Mouse (Mus musculus) hindbrain, embryonic 13.5 days (tissue): Measurements from ENCODE around the gene Ubiad1. TPM values are rescaled to one million over a fixed set of nuclear protein-coding genes. Genes with fewer than 3 reads are reported as not detected.

Source experiments
- ATAC-seq: fragments of 200-750 bp; cut with Nextera tagmentation; 2 replicates; pipeline ENCODE4 v1.8.0; 2017; ENCODE audit warnings: moderate TSS enrichment; ENCODE audit not compliant: low FRiP score
- H3K27ac ChIP-seq: fragments of 300-500 bp; sonication (generic); 2 replicates; pipeline ENCODE4 v1.5.1; 2015; ENCODE audit warnings: inconsistent platforms, mild to moderate bottlenecking, moderate library complexity
- H3K27me3 ChIP-seq: fragments of 300-500 bp; sonication (generic); 2 replicates; pipeline ENCODE4 v1.6.1; 2015; ENCODE audit warnings: mild to moderate bottlenecking, inconsistent platforms
- H3K36me3 ChIP-seq: fragments of 300-500 bp; sonication (generic); 2 replicates; pipeline ENCODE4 v1.6.1; 2015; ENCODE audit warnings: mild to moderate bottlenecking, inconsistent platforms
- H3K4me1 ChIP-seq: fragments of 300-500 bp; sonication (generic); replicated peaks from 2 replicates; pipeline ENCODE4 v1.6.1; 2015; ENCODE audit warnings: inconsistent platforms
- H3K4me2 ChIP-seq: fragments of 300-500 bp; sonication (generic); 2 replicates; pipeline ENCODE4 v1.6.1; 2015; ENCODE audit warnings: inconsistent platforms, mild to moderate bottlenecking, moderate library complexity
- H3K4me3 ChIP-seq: fragments of 300-500 bp; sonication (generic); 2 replicates; pipeline ENCODE4 v1.5.1; 2015; ENCODE audit warnings: mild to moderate bottlenecking, inconsistent platforms
- H3K9ac ChIP-seq: fragments of 300-500 bp; sonication (generic); 2 replicates; pipeline ENCODE4 v1.6.1; 2015; ENCODE audit warnings: mild to moderate bottlenecking, inconsistent platforms
- H3K9me3 ChIP-seq: fragments of 300-500 bp; sonication (generic); 2 replicates; pipeline ENCODE4 v1.6.1; 2016; ENCODE audit warnings: inconsistent platforms
- WGBS: fragments of 180-500 bp; shearing (Covaris S2); methylation state at CpG from one replicate; pipeline ENCODE4 v1.1.7; 2015; 5-methylcytosine and 5-hydroxymethylcytosine counted together
- polyA plus RNA-seq: library from polyadenylated mRNA; unstranded; fragments of >200 nt; fragmentation: Nextera tagmentation; extraction: Ambion mirVana; gene quantifications from 2 replicates; pipeline ENCODE4 v1.2.1, GENCODE M21; 2015

Gene Ubiad1
- polyA plus RNA-seq, 1 experiment from 2014 or later = 17.7 TPM

DNA sequence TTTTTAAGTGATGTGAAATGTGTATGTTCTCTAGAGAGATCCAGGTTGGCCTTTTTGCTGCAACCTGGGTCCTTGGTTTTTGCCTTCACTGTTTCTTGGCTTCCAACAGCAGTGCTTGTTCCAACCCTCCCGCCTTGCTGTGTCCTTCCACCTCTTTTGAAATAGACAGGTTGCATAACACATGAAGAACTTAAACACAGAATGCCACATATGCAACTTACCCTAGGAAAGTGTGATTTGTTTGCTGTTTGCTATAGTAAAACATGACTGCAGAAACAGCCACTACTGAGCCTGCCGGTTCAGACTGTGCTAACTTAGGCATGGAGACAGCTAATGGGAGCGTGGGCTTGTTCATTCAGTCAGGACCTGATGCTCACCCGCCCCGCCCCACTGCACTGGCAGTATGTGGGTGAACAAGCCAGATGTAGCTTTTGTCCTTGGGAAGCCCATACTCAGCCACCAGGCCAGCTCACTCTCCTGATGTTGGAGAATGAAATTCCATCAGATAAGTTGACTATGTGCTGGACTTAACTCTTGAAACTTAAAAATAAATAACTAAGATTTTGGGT is 22.0 kb upstream of the Ubiad1 start:
- Histone ChIP-seq H3K4me3 (no peak overlapping the region), H3K4me2 (no peak overlapping the region), H3K27me3 (no peaks in the 10 kb centered on the region), H3K9me3 (no peaks in the 10 kb centered on the region), H3K36me3 (peaks cover 99% of the 10 kb centered on the region), H3K9ac (no peak overlapping the region), H3K4me1 (no peaks in the 10 kb centered on the region), H3K27ac (no peak overlapping the region)
- WGBS = 89% methylated on average over 5 of the region's 5 CpGs
- no peak for ATAC-seq

- no peak overlapping the region for H3K27ac ChIP-seq
- H3K36me3 ChIP-seq = peaks cover 99% of the 10 kb centered on the region
- no peak for ATAC-seq
- peaks cover 8% of the 10 kb centered on the region; the same call in 1 of the 2 replicates for H3K4me1 ChIP-seq
- H3K9me3 ChIP-seq = no peaks in the 10 kb centered on the region
- no peak overlapping the region for H3K9ac ChIP-seq
- H3K4me2 ChIP-seq = no peak overlapping the region
- 92% methylated on average over 12 of the region's 12 CpGs for WGBS
- no peak overlapping the region for H3K4me3 ChIP-seq
- no peaks in the 10 kb centered on the region for H3K27me3 ChIP-seq
These were observed 20.3 kb upstream of the Ubiad1 start for GRCm38 (mm10) chr4:148464869-148465268.

DNA sequence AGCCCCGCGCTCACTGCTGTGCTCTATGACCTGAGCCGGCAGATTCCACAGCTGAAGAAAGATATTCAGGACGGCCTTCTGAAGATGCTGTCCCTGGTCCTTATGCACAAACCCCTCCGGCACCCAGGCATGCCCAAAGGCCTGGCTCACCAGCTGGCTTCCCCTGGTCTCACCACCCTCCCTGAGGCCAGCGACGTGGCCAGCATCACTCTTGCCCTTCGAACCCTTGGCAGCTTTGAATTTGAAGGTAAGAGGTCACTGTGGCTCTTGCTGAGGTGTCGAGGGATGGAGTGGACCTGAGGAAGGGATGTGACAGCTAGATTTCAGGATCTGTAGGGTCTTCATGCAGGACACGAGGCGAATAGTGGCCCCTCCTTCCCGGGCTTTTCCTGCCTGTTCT is 19.7 kb upstream of the Ubiad1 start:
- H3K9ac ChIP-seq = no peak overlapping the region
- H3K4me1 ChIP-seq = peaks cover 8% of the 10 kb centered on the region; the same call in 1 of the 2 replicates
- WGBS = 95% methylated on average over 12 of the region's 12 CpGs
- H3K9me3 ChIP-seq = no peaks in the 10 kb centered on the region
- H3K4me3 ChIP-seq = no peak overlapping the region
- H3K36me3 ChIP-seq = peaks cover 99% of the 10 kb centered on the region
- no peak for ATAC-seq
- no peaks in the 10 kb centered on the region for H3K27me3 ChIP-seq
- H3K27ac ChIP-seq = no peak overlapping the region
- H3K4me2 ChIP-seq = no peak overlapping the region

- H3K27ac ChIP-seq = no peak overlapping the region
- H3K4me3 ChIP-seq = no peak overlapping the region
- no peak overlapping the region for H3K9ac ChIP-seq
- no peaks in the 10 kb centered on the region for H3K27me3 ChIP-seq
- 72% methylated on average over 14 of the region's 14 CpGs for WGBS
- peaks cover 99% of the 10 kb centered on the region for H3K36me3 ChIP-seq
- ATAC-seq = no peak
- H3K9me3 ChIP-seq = no peaks in the 10 kb centered on the region
- no peak overlapping the region for H3K4me2 ChIP-seq
- peaks cover 8% of the 10 kb centered on the region; the same call in 1 of the 2 replicates for H3K4me1 ChIP-seq
These were observed 18.8 kb upstream of the Ubiad1 start for GRCm38 (mm10) chr4:148463208-148463960.

DNA sequence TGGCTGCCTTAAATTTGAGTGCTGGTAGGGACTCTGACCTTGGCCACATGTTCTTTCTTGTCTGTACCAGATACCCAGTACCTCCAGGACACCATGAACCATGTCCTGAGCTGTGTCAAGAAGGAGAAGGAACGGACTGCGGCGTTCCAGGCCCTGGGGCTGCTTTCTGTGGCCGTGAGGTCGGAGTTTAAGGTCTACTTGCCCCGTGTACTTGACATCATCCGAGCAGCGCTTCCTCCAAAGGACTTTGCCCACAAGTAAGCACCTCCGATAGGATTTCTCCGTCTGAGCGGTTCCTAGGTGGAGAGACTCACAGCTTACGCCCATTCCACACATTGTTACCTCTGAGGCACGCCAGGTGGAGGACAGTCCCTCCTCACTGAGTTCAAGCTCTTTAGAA is 18.1 kb upstream of the Ubiad1 start:
- Histone ChIP-seq H3K36me3 (peaks cover 99% of the 10 kb centered on the region), H3K27ac (no peak overlapping the region), H3K4me1 (peaks cover 8% of the 10 kb centered on the region; the same call in 1 of the 2 replicates), H3K4me3 (no peak overlapping the region), H3K9ac (no peak overlapping the region), H3K27me3 (no peaks in the 10 kb centered on the region), H3K4me2 (no peak overlapping the region), H3K9me3 (no peaks in the 10 kb centered on the region)
- WGBS = 94% methylated on average over 13 of the region's 13 CpGs
- no peak for ATAC-seq

- Histone ChIP-seq H3K27ac (no peak overlapping the region), H3K4me3 (no peak overlapping the region), H3K9me3 (no peaks in the 10 kb centered on the region), H3K27me3 (no peaks in the 10 kb centered on the region), H3K9ac (no peak overlapping the region), H3K36me3 (peaks cover 99% of the 10 kb centered on the region), H3K4me2 (no peak overlapping the region), H3K4me1 (peaks cover 8% of the 10 kb centered on the region; the same call in 1 of the 2 replicates)
- WGBS = 83% methylated on average over 4 of the region's 4 CpGs
- no peak for ATAC-seq
These were observed 17.2 kb upstream of the Ubiad1 start for GRCm38 (mm10) chr4:148461772-148462171.

DNA sequence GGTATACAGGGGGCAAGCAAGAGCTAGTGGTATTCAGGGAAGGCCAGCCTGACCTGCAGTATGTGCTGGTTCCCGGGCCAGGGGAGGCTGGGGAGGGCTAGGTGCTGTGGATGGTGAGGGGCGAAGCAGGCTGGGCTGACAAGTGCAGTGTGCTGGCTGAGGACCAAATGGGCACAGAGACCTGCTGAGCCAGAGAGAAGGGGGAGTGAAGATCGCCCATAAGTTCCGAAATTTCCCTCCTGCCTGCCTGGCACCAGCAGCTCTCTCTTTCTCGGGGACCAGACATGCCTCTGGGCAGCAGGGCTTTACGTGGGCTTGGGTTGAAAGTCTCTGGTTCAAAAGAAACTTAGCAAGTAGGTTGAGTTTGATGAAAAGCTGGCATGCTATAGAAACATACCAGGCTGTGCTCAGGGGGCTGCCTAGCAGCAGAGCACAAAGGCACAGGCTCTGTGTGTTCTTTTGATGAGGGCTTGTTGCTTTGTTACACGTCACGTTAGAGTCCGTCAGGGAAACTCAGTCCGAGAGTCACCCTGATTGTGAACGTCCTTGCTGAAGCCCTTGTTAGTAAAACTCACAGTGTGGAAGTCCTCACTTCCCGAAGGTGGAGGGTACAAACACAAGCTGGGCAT is 16.2 kb upstream of the Ubiad1 start:
- H3K4me3 ChIP-seq = no peak overlapping the region
- no peak overlapping the region for H3K4me2 ChIP-seq
- H3K9ac ChIP-seq = no peak overlapping the region
- H3K27me3 ChIP-seq = no peaks in the 10 kb centered on the region
- peaks cover 99% of the 10 kb centered on the region for H3K36me3 ChIP-seq
- peaks cover 8% of the 10 kb centered on the region; the same call in 1 of the 2 replicates for H3K4me1 ChIP-seq
- ATAC-seq = peak; percentile 82
- WGBS = 54% methylated on average over 12 of the region's 12 CpGs
- peak overlapping the region; percentile 78 for H3K27ac ChIP-seq
- H3K9me3 ChIP-seq = no peaks in the 10 kb centered on the region

DNA sequence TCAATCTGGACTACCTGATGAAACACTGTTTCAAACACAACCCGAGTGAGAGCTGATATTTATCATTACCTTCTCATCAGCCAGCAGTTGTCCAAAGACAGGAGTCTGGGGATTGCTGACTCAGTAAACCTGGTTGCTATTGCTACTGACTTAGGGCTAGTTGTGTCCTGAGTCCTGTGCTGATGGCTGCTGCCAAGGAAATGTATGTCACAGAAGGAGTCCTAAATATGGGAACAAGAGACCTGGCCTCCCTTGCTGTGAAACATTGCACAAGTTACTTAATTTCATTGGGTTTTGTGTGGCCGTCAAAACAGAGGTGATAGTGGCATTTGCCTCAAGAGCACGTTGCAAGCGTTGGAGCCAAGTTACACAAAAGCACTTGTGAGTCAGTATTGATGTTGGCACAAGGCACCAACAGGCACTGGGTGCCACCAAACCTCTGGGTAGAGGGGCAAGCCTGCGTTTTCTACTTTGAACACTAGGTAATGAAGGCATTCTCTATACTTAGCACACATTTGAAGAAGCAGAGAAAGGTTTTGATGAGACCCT is 11.0 kb upstream of the Ubiad1 start:
- H3K27me3 ChIP-seq = no peaks in the 10 kb centered on the region
- no peak overlapping the region for H3K27ac ChIP-seq
- no peak overlapping the region for H3K4me2 ChIP-seq
- 94% methylated on average over 5 of the region's 5 CpGs for WGBS
- no peak for ATAC-seq
- H3K4me3 ChIP-seq = no peak overlapping the region
- peaks cover 11% of the 10 kb centered on the region for H3K4me1 ChIP-seq
- peaks cover 86% of the 10 kb centered on the region for H3K36me3 ChIP-seq
- H3K9ac ChIP-seq = no peak overlapping the region
- no peaks in the 10 kb centered on the region for H3K9me3 ChIP-seq

DNA sequence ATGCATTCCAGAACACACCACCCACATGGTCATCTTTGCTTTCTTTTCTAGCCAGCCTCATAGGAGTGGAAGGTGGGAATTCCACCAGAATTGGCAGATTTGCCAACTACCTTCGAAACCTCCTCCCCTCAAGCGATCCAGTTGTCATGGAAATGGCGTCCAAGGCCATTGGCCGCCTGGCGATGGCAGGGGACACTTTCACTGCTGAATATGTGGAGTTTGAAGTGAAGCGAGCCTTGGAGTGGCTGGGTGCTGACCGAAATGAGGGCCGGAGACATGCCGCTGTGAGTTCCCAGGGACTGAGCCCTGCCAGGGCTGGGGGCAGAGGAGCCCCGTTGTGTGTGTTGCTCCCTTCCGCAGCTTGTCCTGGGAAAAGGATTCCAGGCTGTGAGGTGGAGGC is 9.1 kb upstream of the Ubiad1 start:
- no peaks in the 10 kb centered on the region for H3K9me3 ChIP-seq
- WGBS = 94% methylated on average over 11 of the region's 11 CpGs
- no peaks in the 10 kb centered on the region for H3K27me3 ChIP-seq
- H3K4me1 ChIP-seq = peaks cover 23% of the 10 kb centered on the region
- no peak overlapping the region for H3K27ac ChIP-seq
- H3K4me2 ChIP-seq = no peak overlapping the region
- peaks cover 68% of the 10 kb centered on the region for H3K36me3 ChIP-seq
- H3K4me3 ChIP-seq = no peak overlapping the region
- no peak for ATAC-seq
- H3K9ac ChIP-seq = no peak overlapping the region

GRCm38 (mm10) chr4:148448853-148449245 is 4.3 kb upstream of the Ubiad1 start:
- H3K4me3 ChIP-seq = peak overlapping the region; percentile 79
- H3K27ac ChIP-seq = peak overlapping the region; percentile 91
- no peak for ATAC-seq
- no peaks in the 10 kb centered on the region for H3K27me3 ChIP-seq
- 1% methylated on average over 15 of the region's 15 CpGs for WGBS
- no peaks in the 10 kb centered on the region for H3K9me3 ChIP-seq
- H3K4me2 ChIP-seq = peak overlapping the region; percentile 82
- peaks cover 19% of the 10 kb centered on the region for H3K36me3 ChIP-seq
- peaks cover 40% of the 10 kb centered on the region for H3K4me1 ChIP-seq
- peak overlapping the region; percentile 93 for H3K9ac ChIP-seq

DNA sequence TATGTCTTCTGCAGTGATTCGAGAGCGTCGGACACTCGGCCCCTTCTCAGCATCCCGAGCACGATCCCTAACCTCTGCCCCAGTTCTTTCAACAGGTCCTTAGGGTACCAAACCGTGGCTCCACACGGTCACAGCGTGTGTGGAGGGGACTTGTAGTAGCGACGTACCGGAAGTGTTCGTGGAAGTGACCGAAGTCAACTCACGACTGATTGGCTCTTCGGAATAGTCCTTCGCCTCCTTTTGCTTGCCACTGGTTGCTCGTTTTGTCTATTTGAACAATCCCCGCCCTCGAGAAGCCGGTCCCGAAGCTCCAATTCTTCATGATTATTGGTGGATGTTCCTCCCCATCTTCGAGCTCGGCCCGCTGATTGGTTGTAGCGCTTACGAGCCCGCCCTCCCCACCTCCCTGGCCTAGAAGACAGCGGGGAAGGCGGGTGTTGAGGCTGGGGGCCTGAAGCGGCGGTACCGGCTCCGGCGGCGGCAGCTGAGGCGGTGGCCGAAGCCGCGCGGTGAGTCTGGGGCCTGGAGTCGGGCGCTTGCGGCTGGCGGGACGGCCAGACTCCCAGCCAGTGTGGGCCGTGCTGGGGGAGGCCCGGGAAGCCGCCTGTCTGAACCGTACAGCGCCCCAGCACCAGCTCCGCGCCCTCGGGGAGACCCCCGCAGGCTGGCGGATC is 3.7 kb upstream of the Ubiad1 start, which contains the start of gene Mtor:
Gene Mtor (plus strand): TSS at position 433 of the 674 bp plus-strand sequence.
- Histone ChIP-seq H3K4me1 (peaks cover 46% of the 10 kb centered on the region), H3K27me3 (no peaks in the 10 kb centered on the region), H3K27ac (peak within 1 kb of the TSS; percentile 91), H3K4me3 (peak within 1 kb of the TSS; percentile 79), H3K9ac (peak within 1 kb of the TSS; percentile 93), H3K9me3 (no peaks in the 10 kb centered on the region), H3K4me2 (peak within 1 kb of the TSS; percentile 82), H3K36me3 (peaks cover 14% of the 10 kb centered on the region)
- under 1% methylated on average over 54 of the region's 56 CpGs for WGBS
- ATAC-seq = peak; percentile 97

- no peak overlapping the region for H3K4me2 ChIP-seq
- no peak for ATAC-seq
- H3K9ac ChIP-seq = no peak overlapping the region
- H3K36me3 ChIP-seq = no peaks in the 10 kb centered on the region; the same call in 1 of the 2 replicates
- H3K4me3 ChIP-seq = no peak overlapping the region
- whole genome bisulfite sequencing = 91% methylated on average over 7 of the region's 7 CpGs
- no peaks in the 10 kb centered on the region for H3K9me3 ChIP-seq
- no peak overlapping the region for H3K27ac ChIP-seq
- peaks cover 39% of the 10 kb centered on the region for H3K4me1 ChIP-seq
- H3K27me3 ChIP-seq = no peaks in the 10 kb centered on the region
These were observed 2.0 kb downstream of the Ubiad1 start for GRCm38 (mm10) chr4:148442598-148442997.
